Mouse (Mus musculus): ENCODE measurements around the gene Rasal3. TPM values are rescaled to one million over a fixed set of nuclear protein-coding genes. Genes with fewer than 3 reads are reported as not detected.

Gene Rasal3
- total RNA-seq, 2 experiments from 2014 or later = 0.27 TPM; not detected in 1

GRCm38 (mm10) chr17:32354211-32354610, 49.2 kb downstream of the Rasal3 start:
- no peak for DNase-seq

- peak; percentile 78 for DNase-seq
These were observed 49.7 kb downstream of the Rasal3 start for GRCm38 (mm10) chr17:32353696-32354095.

DNA sequence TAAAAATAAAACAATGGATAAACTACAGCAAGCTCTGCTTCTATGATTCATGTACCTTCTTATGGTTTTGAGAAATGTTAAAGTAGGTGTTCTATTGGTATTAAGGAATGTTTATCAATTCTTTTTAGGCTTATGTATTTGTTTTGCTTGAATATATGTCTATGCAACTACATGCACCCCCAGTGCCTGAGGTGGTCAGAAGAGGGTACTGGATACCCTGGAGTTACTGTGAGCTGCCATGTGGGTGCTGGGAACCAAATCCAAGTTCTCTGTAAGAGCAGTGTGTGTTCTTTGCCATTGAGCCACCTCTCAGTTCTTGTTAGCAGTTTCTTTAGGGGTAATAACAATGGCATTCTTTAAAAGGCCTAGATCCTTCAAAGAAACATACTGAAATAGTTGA, 51.7 kb downstream of the Rasal3 start:
- DNase-seq = no peak

DNA sequence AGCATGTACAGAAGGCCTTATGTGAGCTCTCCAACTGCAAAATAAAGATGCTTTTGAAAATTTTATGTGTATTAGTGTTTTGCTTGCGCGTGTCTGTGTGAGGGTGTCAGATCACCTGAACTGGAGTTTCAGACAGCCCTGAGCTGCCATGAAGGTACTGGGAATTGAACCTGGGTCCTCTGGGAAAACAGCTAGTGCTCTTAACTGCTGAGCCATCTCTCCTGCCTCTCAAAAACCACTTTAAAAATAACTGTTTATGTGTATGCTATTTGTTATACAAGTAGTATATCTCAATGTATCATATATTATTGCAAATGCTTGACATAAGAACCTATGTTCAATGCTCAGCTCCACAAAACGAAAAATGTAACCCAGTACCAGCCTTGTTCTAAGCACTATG, 52.1 kb downstream of the Rasal3 start:
- DNase-seq = no peak

DNA sequence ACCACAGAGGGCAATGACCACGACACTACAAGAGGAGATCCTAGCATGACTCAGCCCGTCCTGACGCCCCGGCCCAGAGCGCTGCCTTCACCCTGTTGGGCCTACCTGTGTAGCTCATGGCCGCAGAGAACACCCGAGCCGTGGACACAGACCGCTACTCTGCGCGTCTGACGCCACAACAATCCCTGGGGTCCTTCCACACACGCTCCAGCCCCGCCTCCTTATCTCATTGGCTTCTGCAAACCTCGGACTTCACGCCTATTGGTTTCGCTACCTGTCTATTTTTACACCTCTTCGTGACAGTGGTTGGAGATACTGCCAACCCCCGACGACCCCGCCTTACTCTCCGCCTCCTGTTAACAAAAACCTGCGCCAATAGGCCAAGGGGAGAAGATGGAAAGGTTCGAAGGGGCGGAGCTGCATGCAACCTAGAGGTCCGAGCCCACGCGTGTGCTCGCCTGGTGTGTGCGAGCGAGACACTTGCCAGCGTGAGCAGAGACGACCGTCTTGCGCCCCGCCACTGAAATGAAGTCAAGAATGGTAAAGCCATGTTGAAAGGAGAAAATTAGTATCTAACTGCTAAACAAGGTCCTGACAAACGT, 52.9 kb downstream of the Rasal3 start, which contains the start of gene Akap8l:
Gene Akap8l (minus strand): TSS at position 226 of the 602 bp plus-strand sequence.
- peak; percentile 97 for DNase-seq

- DNase-seq = no peak
These were observed 53.5 kb downstream of the Rasal3 start for GRCm38 (mm10) chr17:32349851-32350381.

- DNase-seq = no peak
These were observed 54.2 kb downstream of the Rasal3 start for GRCm38 (mm10) chr17:32349037-32349732.

DNA sequence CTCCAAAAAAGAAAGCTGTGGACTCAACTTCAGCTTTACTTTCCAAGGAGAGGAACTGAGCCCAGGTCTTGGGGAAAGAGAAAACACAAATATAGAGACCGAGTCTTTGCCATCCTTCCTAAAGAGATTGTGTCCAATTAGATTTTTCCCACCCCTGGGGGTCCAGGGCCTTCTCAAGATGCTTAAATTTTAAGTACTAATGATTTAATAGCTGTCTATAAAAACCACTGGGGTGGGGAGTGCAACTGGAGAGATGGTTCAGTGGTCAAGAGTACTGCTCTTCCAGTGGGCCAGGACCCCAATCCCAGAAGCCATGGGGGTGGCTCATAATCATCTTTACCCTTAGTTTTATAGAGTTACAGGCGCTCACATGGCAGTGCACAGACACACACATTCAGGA, 55.0 kb downstream of the Rasal3 start:
- no peak for DNase-seq

DNA sequence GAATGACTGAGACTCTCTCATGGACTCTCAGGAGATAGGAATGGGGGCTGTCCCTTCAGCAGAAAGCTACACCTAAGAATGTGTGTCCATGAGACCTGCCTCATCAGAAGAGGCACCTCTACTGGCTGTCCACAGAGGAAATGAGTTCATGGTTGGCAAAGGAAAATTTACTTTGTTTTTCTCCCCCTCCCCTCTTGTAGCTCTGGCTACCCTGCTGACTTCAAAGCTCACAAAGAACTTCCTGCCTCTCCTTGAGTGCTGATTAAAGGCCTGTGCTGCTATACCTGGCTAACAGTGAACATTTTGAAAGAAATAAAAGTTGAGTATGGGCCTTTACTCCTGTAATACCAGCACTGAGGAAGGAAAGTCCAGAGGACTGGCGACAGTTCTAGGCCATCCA, 62.3 kb downstream of the Rasal3 start:
- no peak for DNase-seq

Small RNA genes lying within 50 kb of the gene (microRNA-seq; reads per million reads assigned to microRNA genes)
- 0 reads per million in 2 experiments for gene Gm22201 (ENCODE audit: borderline replicate concordance in 2 of 2)

Other genes starting within 250 kb of the Rasal3 start
- gene Notch3, start 236.7 kb downstream of the Rasal3 start, total RNA-seq (2021) = 10 to 100 TPM; 12.6 to 13.4 TPM
- gene Ephx3, start 214.0 kb downstream of the Rasal3 start, total RNA-seq (2021) = under 1 TPM; 0.40 to 0.46 TPM
- 10 to 100 TPM; 36.6 to 37.5 TPM for gene Brd4, start 118.9 kb downstream of the Rasal3 start, total RNA-seq (2021)
- 10 to 100 TPM; 28.2 to 37.0 TPM for gene Akap8, start 82.3 kb downstream of the Rasal3 start, total RNA-seq (2021)
- gene Akap8l, start 53.0 kb downstream of the Rasal3 start, total RNA-seq (2021) = 10 to 100 TPM; 26.0 to 33.3 TPM
- 10 to 100 TPM; 10.9 TPM for gene Wiz, start 14.1 kb downstream of the Rasal3 start, total RNA-seq (2021)
- gene Pglyrp2, start 20.6 kb upstream of the Rasal3 start, total RNA-seq (2021) = not detected
- gene Cyp4f39, start 49.1 kb upstream of the Rasal3 start, total RNA-seq (2021) = 10 to 100 TPM in 1 of 2 experiments, under 1 TPM in 1; 0.26 to 22.0 TPM
- 1 to 10 TPM; 1.5 to 2.0 TPM for gene Cyp4f17, start 102.5 kb upstream of the Rasal3 start, total RNA-seq (2021)
- 1 to 10 TPM in 1 of 2 experiments, under 1 TPM in 1; 0.72 to 2.2 TPM for gene Cyp4f16, start 133.0 kb upstream of the Rasal3 start, total RNA-seq (2021)
- not detected for gene Cyp4f37, start 217.7 kb upstream of the Rasal3 start, total RNA-seq (2021)

Measured in gastrocnemius, postnatal 25 days (tissue).